Mouse (Mus musculus): ENCODE measurements around the gene Mturn.

Mturn gene

DNA sequence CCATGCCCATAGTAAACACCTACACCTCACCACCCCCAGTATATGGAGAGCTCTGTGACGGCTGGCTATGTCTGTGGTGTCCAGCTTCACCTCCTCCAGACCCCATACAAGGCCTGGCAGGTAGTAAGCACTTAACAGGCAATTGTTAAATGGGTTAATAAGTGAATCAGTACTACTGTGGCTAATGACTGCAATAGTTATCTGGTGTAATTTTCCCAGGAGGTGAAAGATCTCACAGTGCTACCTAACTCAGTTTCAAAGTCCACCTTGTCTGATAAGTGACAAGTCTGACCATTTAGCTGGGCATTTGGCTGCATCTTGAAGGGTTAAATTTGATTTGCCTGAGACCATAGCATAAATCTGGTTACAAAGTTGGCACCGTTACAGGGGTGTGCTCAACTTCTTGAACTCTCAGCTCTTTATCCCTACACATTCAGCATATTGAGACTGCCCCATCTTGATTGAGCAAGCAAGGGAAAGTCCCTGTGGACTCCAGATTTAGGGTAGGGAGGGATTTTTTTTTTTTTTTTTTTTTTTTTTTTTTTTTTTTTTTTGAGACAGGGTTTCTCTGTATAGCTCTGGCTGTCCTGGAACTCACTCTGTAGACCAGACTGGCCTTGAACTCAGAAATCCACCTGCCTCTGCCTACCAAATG lies 48.2 kb downstream of the Mturn start:
- no peak for DNase-seq (ENCODE audit: low read depth, low spot score)

DNA sequence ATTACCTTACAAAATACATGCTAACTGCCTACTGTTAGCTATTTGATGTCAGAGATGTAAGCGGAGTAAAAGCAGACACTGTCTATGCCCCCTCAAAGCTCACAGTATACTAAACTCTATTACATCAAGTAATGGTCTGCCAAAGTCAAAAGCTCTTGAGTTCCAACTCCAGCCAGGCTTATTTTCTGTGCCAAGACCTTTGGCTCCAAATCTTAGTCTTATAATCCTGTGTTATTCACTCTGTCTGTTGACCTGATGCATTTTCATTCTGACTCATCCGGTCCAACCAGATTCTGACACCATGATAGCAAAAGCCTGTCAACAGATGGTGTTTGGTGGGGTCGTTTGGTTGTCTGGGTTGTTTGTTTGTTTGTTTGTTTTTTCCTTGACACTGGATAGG lies 50.3 kb downstream of the Mturn start:
- DNase-seq (ENCODE audit: low read depth, low spot score): no peak

DNA sequence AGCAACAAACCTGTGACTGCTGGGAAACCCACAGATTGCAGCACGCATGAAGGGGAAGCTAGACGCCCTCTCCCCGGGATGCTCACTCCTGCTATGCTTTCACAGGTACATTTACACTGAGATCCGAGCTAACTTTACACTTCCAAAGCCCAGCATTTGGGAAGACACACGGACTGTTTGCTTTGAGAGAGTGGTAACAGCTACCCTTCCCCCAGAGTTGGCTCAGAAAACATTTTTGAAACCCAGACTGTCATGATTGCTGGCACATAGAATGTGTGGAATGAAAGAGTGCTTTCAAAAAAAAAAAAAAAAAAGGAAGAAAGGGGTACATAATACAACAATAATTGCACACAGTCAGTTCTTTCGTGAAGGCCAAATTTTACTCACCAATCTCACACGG lies 51.3 kb downstream of the Mturn start:
- DNase-seq (ENCODE audit: low read depth, low spot score): no peak

DNA sequence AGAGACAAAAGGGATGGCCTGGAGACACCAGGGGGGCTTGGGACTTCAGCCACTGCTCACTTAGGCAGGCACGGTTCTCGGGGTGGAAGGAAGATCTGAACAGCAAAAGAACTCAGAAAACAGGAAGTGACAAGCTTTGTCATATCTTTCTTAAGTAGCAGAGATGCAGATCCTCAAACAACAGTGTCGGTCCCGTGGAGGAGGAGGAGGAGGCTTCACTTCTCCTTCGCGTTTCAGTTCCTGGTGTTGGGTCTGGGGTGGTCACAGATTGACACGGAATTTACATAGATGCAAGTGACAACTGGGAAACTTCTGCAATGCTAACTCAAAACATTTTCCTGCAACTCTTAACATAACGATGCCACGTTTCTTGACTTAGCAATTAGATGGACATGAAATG lies 54.7 kb downstream of the Mturn start:
- no peak for DNase-seq (ENCODE audit: low read depth, low spot score)

DNA sequence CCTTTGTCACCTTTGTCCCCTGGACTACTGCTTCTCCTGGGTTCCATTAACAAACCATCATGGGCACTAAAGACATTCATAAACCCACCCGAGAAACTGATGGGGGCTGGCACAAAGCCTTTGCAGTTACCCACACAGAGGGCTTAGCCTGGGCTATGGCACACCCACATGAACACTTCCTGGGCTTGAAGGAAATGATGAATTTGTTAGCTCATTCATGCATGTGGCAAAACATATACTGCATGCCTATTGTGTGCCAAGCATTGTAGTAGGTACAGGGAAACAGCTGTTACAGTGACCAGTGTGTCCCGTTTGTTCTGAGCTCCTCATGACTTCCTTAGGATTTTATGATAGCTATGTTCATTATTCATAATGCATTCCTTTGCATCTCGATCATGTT lies 55.8 kb downstream of the Mturn start:
- no peak for DNase-seq (ENCODE audit: low read depth, low spot score)

DNA sequence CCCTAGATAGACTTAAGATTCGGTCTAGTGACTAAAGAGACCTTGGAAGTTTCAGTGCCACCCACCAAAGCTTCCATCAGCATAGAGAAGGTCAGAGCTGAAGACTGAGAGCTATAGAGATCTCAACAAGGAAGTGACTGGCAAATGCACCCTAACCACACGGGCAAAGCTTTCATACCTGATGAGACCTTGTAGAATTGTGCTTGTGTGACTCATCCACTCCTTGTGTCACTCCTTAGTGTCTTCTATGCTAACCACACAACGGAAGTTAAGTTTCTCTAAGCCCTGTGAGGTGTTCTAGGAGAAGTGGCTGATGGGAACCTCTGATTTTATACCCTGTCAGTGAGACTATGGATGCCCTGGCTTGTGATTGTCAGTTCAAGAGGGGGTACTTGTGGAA lies 56.3 kb downstream of the Mturn start:
- DNase-seq (ENCODE audit: low read depth, low spot score): no peak

DNA sequence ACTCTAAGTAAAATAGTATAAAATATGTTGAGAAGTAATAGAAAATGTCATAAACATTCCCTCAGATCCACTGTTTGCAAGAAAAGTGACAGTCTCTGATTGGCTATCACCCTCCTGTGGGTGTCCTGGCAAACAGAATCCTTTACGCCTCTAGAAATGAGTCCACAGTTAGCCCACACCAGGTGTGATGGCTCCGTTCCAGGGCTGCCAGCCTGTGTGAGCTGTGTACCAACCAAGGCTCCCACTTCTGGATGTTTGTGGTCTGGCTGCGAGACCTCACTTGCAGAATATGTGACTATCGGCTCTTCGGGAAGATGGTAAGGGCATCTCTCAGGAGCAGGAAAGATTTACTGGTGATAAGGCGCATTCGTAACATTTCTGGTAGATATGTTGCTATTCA lies 67.6 kb downstream of the Mturn start:
- no peak for DNase-seq (ENCODE audit: low read depth, low spot score)

DNA sequence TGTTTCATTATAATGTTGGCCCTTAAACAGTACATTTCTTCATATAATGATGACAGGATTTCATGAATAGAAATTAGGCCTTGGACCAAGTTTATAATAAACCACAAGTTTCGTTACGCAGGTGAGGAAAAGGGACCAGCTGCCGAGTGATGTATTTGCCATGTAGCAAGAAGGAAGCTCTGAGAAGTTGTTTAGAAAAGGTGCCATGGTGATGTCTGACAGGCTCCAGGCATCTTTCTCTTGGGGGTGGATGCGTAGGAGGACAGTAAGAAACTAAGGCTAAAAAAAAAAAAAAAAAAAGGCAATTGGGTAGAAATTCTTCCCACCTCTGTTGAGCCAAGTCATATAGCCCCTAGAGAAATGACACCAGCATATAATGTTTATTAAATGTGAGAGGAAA lies 70.2 kb downstream of the Mturn start:
- DNase-seq (ENCODE audit: low read depth, low spot score): peak; percentile 56

DNA sequence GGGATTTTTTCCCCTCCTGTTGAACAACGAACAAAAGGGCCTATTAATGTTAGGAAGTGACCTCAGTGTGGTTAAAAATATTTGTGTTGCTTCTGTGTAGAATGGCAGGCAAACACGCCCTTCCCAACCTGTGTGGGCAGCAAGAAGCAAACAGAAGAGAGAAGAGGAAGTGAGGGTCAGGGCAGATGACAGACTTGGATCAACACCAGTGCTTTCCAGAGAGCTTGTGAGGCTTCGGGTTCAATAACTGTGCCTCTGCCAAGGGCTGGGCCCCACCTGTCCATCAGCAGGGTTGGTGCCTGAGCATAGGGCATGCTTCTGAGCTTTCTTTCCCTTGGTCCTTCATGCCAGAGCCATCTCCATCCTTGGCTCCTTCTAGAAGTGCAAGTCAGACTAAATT lies 70.7 kb downstream of the Mturn start:
- no peak for DNase-seq (ENCODE audit: low read depth, low spot score)
